Mouse (Mus musculus) hindbrain, embryonic 13.5 days (tissue): Measurements from ENCODE around the gene Gabpb1. TPM values are rescaled to one million over a fixed set of nuclear protein-coding genes. Genes with fewer than 3 reads are reported as not detected.

ENCODE experiments used
- ATAC-seq: fragments of 200-750 bp; cut with Nextera tagmentation; 2 replicates; pipeline ENCODE4 v1.8.0; 2017; ENCODE audit warnings: moderate TSS enrichment; ENCODE audit not compliant: low FRiP score
- H3K27ac ChIP-seq: fragments of 300-500 bp; sonication (generic); 2 replicates; pipeline ENCODE4 v1.5.1; 2015; ENCODE audit warnings: inconsistent platforms, mild to moderate bottlenecking, moderate library complexity
- H3K27me3 ChIP-seq: fragments of 300-500 bp; sonication (generic); 2 replicates; pipeline ENCODE4 v1.6.1; 2015; ENCODE audit warnings: mild to moderate bottlenecking, inconsistent platforms
- H3K36me3 ChIP-seq: fragments of 300-500 bp; sonication (generic); 2 replicates; pipeline ENCODE4 v1.6.1; 2015; ENCODE audit warnings: mild to moderate bottlenecking, inconsistent platforms
- H3K4me1 ChIP-seq: fragments of 300-500 bp; sonication (generic); replicated peaks from 2 replicates; pipeline ENCODE4 v1.6.1; 2015; ENCODE audit warnings: inconsistent platforms
- H3K4me2 ChIP-seq: fragments of 300-500 bp; sonication (generic); 2 replicates; pipeline ENCODE4 v1.6.1; 2015; ENCODE audit warnings: inconsistent platforms, mild to moderate bottlenecking, moderate library complexity
- H3K4me3 ChIP-seq: fragments of 300-500 bp; sonication (generic); 2 replicates; pipeline ENCODE4 v1.5.1; 2015; ENCODE audit warnings: mild to moderate bottlenecking, inconsistent platforms
- H3K9ac ChIP-seq: fragments of 300-500 bp; sonication (generic); 2 replicates; pipeline ENCODE4 v1.6.1; 2015; ENCODE audit warnings: mild to moderate bottlenecking, inconsistent platforms
- H3K9me3 ChIP-seq: fragments of 300-500 bp; sonication (generic); 2 replicates; pipeline ENCODE4 v1.6.1; 2016; ENCODE audit warnings: inconsistent platforms
- WGBS: fragments of 180-500 bp; shearing (Covaris S2); methylation state at CpG from one replicate; pipeline ENCODE4 v1.1.7; 2015; 5-methylcytosine and 5-hydroxymethylcytosine counted together
- polyA plus RNA-seq: library from polyadenylated mRNA; unstranded; fragments of >200 nt; fragmentation: Nextera tagmentation; extraction: Ambion mirVana; gene quantifications from 2 replicates; pipeline ENCODE4 v1.2.1, GENCODE M21; 2015

Gene Gabpb1
- polyA plus RNA-seq, 1 experiment from 2014 or later: 52.6 TPM

GRCm38 (mm10) chr2:126674441-126675168, 1.5 kb downstream of the Gabpb1 start:
- Histone ChIP-seq H3K4me1 (peaks cover 43% of the 10 kb centered on the region), H3K27ac (peak overlapping the region; percentile 100)

GRCm38 (mm10) chr2:126673317-126674242, 2.6 kb downstream of the Gabpb1 start:
- Histone ChIP-seq H3K4me1 (peaks cover 43% of the 10 kb centered on the region), H3K36me3 (peaks cover 4% of the 10 kb centered on the region), H3K4me3 (peak overlapping the region; percentile 96), H3K4me2 (peak overlapping the region; percentile 72), H3K27ac (no peak overlapping the region), H3K27me3 (no peaks in the 10 kb centered on the region), H3K9ac (peak overlapping the region; percentile 99), H3K9me3 (no peaks in the 10 kb centered on the region)
- WGBS: 69% methylated on average over 13 of the region's 13 CpGs
- no peak for ATAC-seq

More at GRCm38 (mm10) chr2:126674441-126675168, 1.5 kb downstream of the Gabpb1 start:
- ATAC-seq: peak; percentile 72
- Histone ChIP-seq H3K27me3 (no peaks in the 10 kb centered on the region), H3K4me2 (peak overlapping the region; percentile 72), H3K4me3 (peak overlapping the region; percentile 96), H3K9me3 (no peaks in the 10 kb centered on the region), H3K36me3 (peaks cover 4% of the 10 kb centered on the region), H3K9ac (peak overlapping the region; percentile 99)
- under 1% methylated on average over 54 of the region's 77 CpGs for WGBS

- no peak for ATAC-seq
- 96% methylated on average over 5 of the region's 5 CpGs for WGBS
Observed at GRCm38 (mm10) chr2:126668621-126669252, 7.4 kb downstream of the Gabpb1 start.

DNA sequence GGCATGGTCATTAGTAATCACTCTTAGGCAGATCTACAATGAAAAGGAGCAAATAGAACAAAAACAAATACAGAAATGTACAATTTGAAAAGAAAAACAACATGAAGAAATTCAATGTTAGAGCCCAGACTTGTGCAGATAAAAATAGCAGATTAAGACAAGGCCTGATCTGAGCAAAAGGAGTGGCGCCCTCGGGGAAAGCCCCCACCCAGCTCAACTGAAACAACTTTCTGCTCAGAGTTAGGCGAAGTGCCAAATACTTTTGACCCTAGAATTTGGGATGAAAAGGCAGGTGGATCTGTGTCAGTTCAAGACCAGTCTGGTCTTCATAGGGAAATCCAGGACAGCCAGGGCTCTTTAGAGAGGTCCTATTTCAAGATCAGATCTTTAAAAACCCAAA, 10.2 kb downstream of the Gabpb1 start:
- WGBS: 95% methylated on average over 3 of the region's 3 CpGs
- Histone ChIP-seq H3K4me1 (no peaks in the 10 kb centered on the region), H3K9ac (no peak overlapping the region), H3K27me3 (no peaks in the 10 kb centered on the region), H3K9me3 (no peaks in the 10 kb centered on the region), H3K36me3 (no peaks in the 10 kb centered on the region), H3K27ac (no peak overlapping the region), H3K4me3 (no peak overlapping the region), H3K4me2 (no peak overlapping the region)
- ATAC-seq: no peak

More at GRCm38 (mm10) chr2:126668621-126669252, 7.4 kb downstream of the Gabpb1 start:
- no peak overlapping the region for H3K4me3 ChIP-seq
- no peak overlapping the region for H3K9ac ChIP-seq
- H3K4me2 ChIP-seq: no peak overlapping the region
- H3K36me3 ChIP-seq: no peaks in the 10 kb centered on the region
- peaks cover 22% of the 10 kb centered on the region for H3K4me1 ChIP-seq
- no peaks in the 10 kb centered on the region for H3K9me3 ChIP-seq
- H3K27ac ChIP-seq: no peak overlapping the region
- no peaks in the 10 kb centered on the region for H3K27me3 ChIP-seq

DNA sequence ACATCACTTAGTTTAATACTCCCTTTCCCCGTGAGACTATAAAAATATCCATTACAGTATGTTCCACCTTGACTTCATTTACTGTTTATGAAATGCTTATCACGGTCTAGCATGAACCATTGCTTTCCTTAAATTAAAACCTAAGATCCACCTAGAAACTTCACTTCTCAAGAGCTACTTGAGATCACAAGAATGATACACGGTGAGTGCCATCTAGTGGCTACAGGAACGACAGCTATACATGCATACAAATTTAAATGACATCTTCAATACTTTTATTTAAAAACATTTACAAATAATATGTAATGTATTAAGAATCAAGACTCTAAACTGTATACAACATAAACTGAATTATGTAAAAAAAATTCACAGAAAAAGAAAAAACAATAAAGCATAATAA, 12.7 kb downstream of the Gabpb1 start:
- no peak overlapping the region for H3K4me3 ChIP-seq
- no peak for ATAC-seq
- WGBS: 65% methylated on average over 4 of the region's 4 CpGs
- H3K4me2 ChIP-seq: no peak overlapping the region
- no peaks in the 10 kb centered on the region for H3K4me1 ChIP-seq
- H3K27me3 ChIP-seq: no peaks in the 10 kb centered on the region
- no peak overlapping the region for H3K27ac ChIP-seq
- no peak overlapping the region for H3K9ac ChIP-seq
- H3K36me3 ChIP-seq: no peaks in the 10 kb centered on the region
- H3K9me3 ChIP-seq: no peaks in the 10 kb centered on the region

DNA sequence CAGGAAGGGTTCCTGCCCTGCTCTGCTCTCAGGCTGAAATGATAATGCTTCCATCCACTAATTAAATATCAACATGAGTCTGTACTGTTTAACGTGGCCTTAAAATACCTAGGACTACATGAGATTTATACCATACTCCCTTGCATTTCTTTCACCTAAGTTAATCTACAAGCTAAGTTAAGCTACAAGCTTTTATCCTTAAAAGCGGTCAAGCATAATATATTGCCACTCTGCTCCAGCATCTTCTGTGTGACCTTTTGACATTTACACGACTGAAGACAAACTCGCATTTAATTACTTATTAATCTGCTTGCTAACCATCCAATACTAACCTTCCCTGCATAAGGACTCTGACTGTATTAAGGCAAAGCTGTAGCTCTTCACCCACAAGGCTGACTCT, 23.2 kb downstream of the Gabpb1 start:
- 77% methylated on average over 4 of the region's 4 CpGs for WGBS

DNA sequence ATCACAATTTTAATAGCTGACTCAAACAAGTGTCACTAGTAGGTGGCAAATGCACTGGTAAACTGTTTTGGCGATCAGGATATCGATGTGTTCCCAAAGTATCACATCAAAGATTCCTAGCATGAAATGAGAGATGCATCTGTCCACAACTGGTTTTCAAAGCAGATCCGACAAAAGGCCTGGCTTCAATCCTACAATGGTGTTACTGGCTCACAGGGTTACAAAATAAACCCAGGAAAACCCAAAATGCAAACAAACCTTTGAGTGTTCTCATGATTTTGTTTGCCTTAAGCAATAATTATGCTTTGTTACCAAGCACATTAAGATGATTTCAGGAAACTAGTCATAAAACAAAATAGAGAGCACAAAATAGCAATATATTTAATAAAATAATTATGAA, 28.4 kb downstream of the Gabpb1 start:
- ATAC-seq: no peak
- Histone ChIP-seq H3K27ac (no peak overlapping the region), H3K9me3 (no peaks in the 10 kb centered on the region), H3K4me1 (no peaks in the 10 kb centered on the region), H3K4me2 (no peak overlapping the region), H3K27me3 (no peaks in the 10 kb centered on the region), H3K9ac (no peak overlapping the region), H3K4me3 (no peak overlapping the region), H3K36me3 (peaks cover 68% of the 10 kb centered on the region)
- 95% methylated on average over 3 of the region's 3 CpGs for WGBS

More for the DNA sequence above, 23.2 kb downstream of the Gabpb1 start:
- no peak for ATAC-seq
- Histone ChIP-seq H3K4me1 (no peaks in the 10 kb centered on the region), H3K9ac (no peak overlapping the region), H3K36me3 (peaks cover 52% of the 10 kb centered on the region), H3K9me3 (no peaks in the 10 kb centered on the region), H3K27me3 (no peaks in the 10 kb centered on the region), H3K27ac (no peak overlapping the region), H3K4me3 (no peak overlapping the region), H3K4me2 (no peak overlapping the region)

DNA sequence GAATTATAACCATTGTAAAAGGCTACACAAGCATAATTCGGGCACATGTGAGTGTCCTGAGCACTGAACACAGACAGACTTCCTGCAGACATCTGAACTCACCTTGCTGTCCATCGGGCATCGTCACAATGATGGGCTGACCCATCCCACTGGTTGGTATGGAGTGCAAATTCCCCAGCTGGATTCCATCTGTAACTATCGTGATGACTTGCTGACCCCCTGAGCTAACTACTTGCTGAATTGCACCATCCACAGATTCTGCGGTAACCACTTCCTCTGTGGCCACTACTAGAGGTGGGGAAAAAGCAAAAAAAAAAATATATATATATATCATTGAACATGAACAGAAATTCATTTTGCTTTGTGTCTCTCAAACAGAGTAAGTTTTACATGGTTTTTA, 29.7 kb downstream of the Gabpb1 start:
- ATAC-seq: no peak
- H3K36me3 ChIP-seq: peaks cover 64% of the 10 kb centered on the region
- no peaks in the 10 kb centered on the region for H3K4me1 ChIP-seq
- WGBS: 96% methylated on average over 5 of the region's 5 CpGs
- H3K9ac ChIP-seq: no peak overlapping the region
- no peak overlapping the region for H3K4me3 ChIP-seq
- H3K4me2 ChIP-seq: no peak overlapping the region
- H3K27me3 ChIP-seq: no peaks in the 10 kb centered on the region
- H3K27ac ChIP-seq: no peak overlapping the region
- no peaks in the 10 kb centered on the region for H3K9me3 ChIP-seq

DNA sequence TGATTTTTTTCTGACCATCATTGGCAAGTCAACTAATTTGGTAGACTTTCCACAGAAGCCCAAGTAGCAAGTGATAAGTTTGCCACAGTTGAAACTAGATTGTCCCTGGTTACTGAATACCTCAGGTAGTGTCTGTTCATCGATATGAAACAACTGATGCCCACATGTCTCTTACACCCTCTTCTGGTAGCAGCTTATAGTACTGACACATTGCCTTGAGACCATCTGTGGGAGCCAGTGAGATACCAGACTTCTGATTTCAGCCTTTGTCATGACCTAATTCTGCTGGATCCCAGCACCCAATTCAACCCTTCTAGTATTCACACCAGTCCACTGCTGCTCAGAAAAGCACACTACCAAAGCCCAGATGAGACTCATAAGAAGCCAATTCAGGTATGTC, 31.4 kb downstream of the Gabpb1 start:
- Histone ChIP-seq H3K9ac (no peak overlapping the region), H3K4me1 (no peaks in the 10 kb centered on the region), H3K36me3 (peaks cover 71% of the 10 kb centered on the region), H3K4me2 (no peak overlapping the region), H3K9me3 (no peaks in the 10 kb centered on the region), H3K27ac (no peak overlapping the region), H3K4me3 (no peak overlapping the region), H3K27me3 (no peaks in the 10 kb centered on the region)
- WGBS: 97% methylated on average over 1 of the region's 1 CpGs
- no peak for ATAC-seq

GRCm38 (mm10) chr2:126640298-126640697, 35.8 kb downstream of the Gabpb1 start:
- H3K9ac ChIP-seq: no peak overlapping the region
- ATAC-seq: no peak
- peaks cover 58% of the 10 kb centered on the region for H3K36me3 ChIP-seq
- 95% methylated on average over 2 of the region's 2 CpGs for WGBS
- H3K9me3 ChIP-seq: no peaks in the 10 kb centered on the region
- H3K27ac ChIP-seq: no peak overlapping the region
- no peaks in the 10 kb centered on the region for H3K27me3 ChIP-seq
- no peak overlapping the region for H3K4me2 ChIP-seq
- H3K4me3 ChIP-seq: no peak overlapping the region
- H3K4me1 ChIP-seq: no peaks in the 10 kb centered on the region

GRCm38 (mm10) chr2:126635939-126636823, 40.0 kb downstream of the Gabpb1 start:
- Histone ChIP-seq H3K36me3 (peaks cover 46% of the 10 kb centered on the region), H3K9ac (no peak overlapping the region), H3K4me3 (no peak overlapping the region), H3K4me1 (no peaks in the 10 kb centered on the region), H3K27ac (no peak overlapping the region), H3K9me3 (no peaks in the 10 kb centered on the region), H3K27me3 (no peaks in the 10 kb centered on the region), H3K4me2 (no peak overlapping the region)
- no peak for ATAC-seq
- WGBS: 85% methylated on average over 12 of the region's 12 CpGs
